In genomic region chr2:18046758-18047645, GRCm38 (mm10) we compare ENCODE assay signal across 8 mouse cellular contexts. TPM values are rescaled to one million over a fixed set of nuclear protein-coding genes. Genes with fewer than 3 reads are reported as not detected.
DNase-seq lines count a peak whose midpoint lies in the region; ATAC-seq and TF ChIP-seq lines count a peak whose summit lies in the region.

No protein-coding gene starts in this region.

- no peaks in the 10 kb centered on the region for H3K9me3 ChIP-seq in CH12.LX (replicated peaks; ENCODE audit: low read length)
- H3K9me3 ChIP-seq in forebrain, embryonic 11.5 days (ENCODE audit: control insufficient read depth, low read length), result no peaks in the 10 kb centered on the region
- no peaks in the 10 kb centered on the region for H3K9me3 ChIP-seq in neural tube, embryonic 13.5 days

- 0 out of 2 replicates have a peak, but pooled peaks have one; percentile 16 for ATAC-seq in forebrain, embryonic 11.5 days (replicated peaks; ENCODE audit: low FRiP score)
- ATAC-seq in neural tube, embryonic 13.5 days (ENCODE audit: low read depth), result no peak

- peaks cover 4 to 39% of the 10 kb centered on the region in 2 experiments; a peak in 3 of 4 replicates for H3K4me1 ChIP-seq in CH12.LX (ENCODE audit: control insufficient read depth in 1 of 2, insufficient read depth in 2 of 2)
- H3K4me1 ChIP-seq in forebrain, embryonic 11.5 days (replicated peaks; ENCODE audit: control insufficient read depth, insufficient read depth, low read length), result peaks cover 14% of the 10 kb centered on the region
- peaks cover 58% of the 10 kb centered on the region for H3K4me1 ChIP-seq in neural tube, embryonic 13.5 days (replicated peaks)

- DNase-seq in CH12.LX (ENCODE audit: extremely low read depth), result peak; percentile 21
- peak; percentile 90 for DNase-seq in brain, adult 2 months (ENCODE audit: low read depth, low spot score)
- DNase-seq in forebrain, embryonic 11.5 days (ENCODE audit: low spot score), result peak; percentile 84
- DNase-seq in heart, postnatal 10 days, result peak; percentile 79 to 81
- DNase-seq in kidney, postnatal 36 days, result peak; percentile 74 to 81
- DNase-seq in lung, adult 18-20 months, result peak; percentile 66 to 70
- DNase-seq in thymus, postnatal 25 days, result peak; percentile 67

- intact Hi-C loops in heart, postnatal 10 days (cut with DNase I), result loop anchor here (1.0 to 5.0 kb wide), 4 partner anchors 16 to 720 kb away; partner anchors contain the start of gene Bmi1

- WGBS in forebrain, embryonic 11.5 days, result under 1% methylated on average over 64 of the region's 64 CpGs
- WGBS in neural tube, embryonic 13.5 days, result under 1% methylated on average over 63 of the region's 64 CpGs

- H3K27ac ChIP-seq in CH12.LX (ENCODE audit: insufficient read depth, low read depth), result peak overlapping the region; percentile 77
- H3K27ac ChIP-seq in forebrain, embryonic 11.5 days (ENCODE audit: low read depth, low read length), result peak overlapping the region; percentile 99
- H3K27ac ChIP-seq in neural tube, embryonic 13.5 days (replicated peaks), result peak overlapping the region; percentile 100

- H3K79me2 ChIP-seq in CH12.LX (replicated peaks; ENCODE audit: control insufficient read depth, extremely low read depth, insufficient read depth, poor library complexity, severe bottlenecking), result peaks cover 2% of the 10 kb centered on the region; the same call in 1 of the 2 replicates

- H3K36me3 ChIP-seq in CH12.LX (replicated peaks in 1 of 2; ENCODE audit: control insufficient read depth in 1 of 2, insufficient read depth in 1 of 2, low read length in 1 of 2), result no peaks in the 10 kb centered on the region
- H3K36me3 ChIP-seq in forebrain, embryonic 11.5 days (ENCODE audit: control insufficient read depth, insufficient read depth, low read length), result no peaks in the 10 kb centered on the region
- H3K36me3 ChIP-seq in neural tube, embryonic 13.5 days, result no peaks in the 10 kb centered on the region

- H3K4me2 ChIP-seq in CH12.LX (ENCODE audit: insufficient read depth, low read depth, poor library complexity, severe bottlenecking), result peak overlapping the region; percentile 75
- H3K4me2 ChIP-seq in forebrain, embryonic 11.5 days (ENCODE audit: low read depth, low read length, severe bottlenecking), result peak overlapping the region; percentile 82
- peak overlapping the region; percentile 81 for H3K4me2 ChIP-seq in neural tube, embryonic 13.5 days

- peak overlapping the region; percentile 53 to 66 (median 65) for H3K4me3 ChIP-seq in CH12.LX (replicated peaks in 1 of 3; ENCODE audit: low read depth in 2 of 3, low read length in 2 of 3, poor library complexity in 1 of 3)
- peak overlapping the region; percentile 99 for H3K4me3 ChIP-seq in forebrain, embryonic 11.5 days (ENCODE audit: low read depth, low read length)
- peak overlapping the region; percentile 97 for H3K4me3 ChIP-seq in neural tube, embryonic 13.5 days

- dilution Hi-C loops in CH12.LX (cut with MboI; ENCODE audit: extremely low pct_ligation_motif_present, extremely low pct_unique_long_range_greater_than_20kb, low sequenced_read_pairs), result no loop called here

- TF ChIP-seq EP300 in CH12.LX (IDR thresholded peaks at IDR 0.05; ENCODE audit: low read length), result no peak

- TF ChIP-seq POLR2A in CH12.LX (IDR thresholded peaks at IDR 0.05; ENCODE audit: low read depth, low read length), result no peak

- no peak for TF ChIP-seq RAD21 in CH12.LX (IDR thresholded peaks at IDR 0.05; ENCODE audit: low read depth, low read length)

- in situ Hi-C loops in CH12.LX (cut with MboI; ENCODE audit: low pct_ligation_motif_present, low pct_unique_long_range_greater_than_20kb, low sequenced_read_pairs), result loop anchor here (25.0 kb wide), 2 partner anchors 315 to 640 kb away; partner anchors contain the start of genes Bmi1 and Spag6

- H3K9ac ChIP-seq in CH12.LX (ENCODE audit: insufficient read depth, low read depth), result peak overlapping the region; percentile 49
- peak overlapping the region; percentile 100 for H3K9ac ChIP-seq in forebrain, embryonic 11.5 days (ENCODE audit: low read length)
- H3K9ac ChIP-seq in neural tube, embryonic 13.5 days, result peak overlapping the region; percentile 100

- no peak for TF ChIP-seq CTCF in CH12.LX (conservative IDR thresholded peaks at IDR 0.05 in 1 of 2, IDR thresholded peaks at IDR 0.05 in 1 of 2; ENCODE audit: low read depth in 2 of 2, low read length in 2 of 2)

- peaks cover 19% of the 10 kb centered on the region for H3K27me3 ChIP-seq in CH12.LX (replicated peaks)
- H3K27me3 ChIP-seq in forebrain, embryonic 11.5 days (ENCODE audit: control insufficient read depth, insufficient read depth, low read length), result no peaks in the 10 kb centered on the region
- no peaks in the 10 kb centered on the region for H3K27me3 ChIP-seq in neural tube, embryonic 13.5 days

TF ChIP-seq in CH12.LX, 34 proteins besides CTCF, POLR2A, EP300 and RAD21:
- TF ChIP-seq UBTF (IDR thresholded peaks at IDR 0.05; ENCODE audit: low read depth, low read length), result 0 out of 2 replicates have a peak, but pooled peaks have one; percentile 51
- peak; percentile 20 for TF ChIP-seq SIN3A (IDR thresholded peaks at IDR 0.05; ENCODE audit: low read length)
- peak; percentile 67 for TF ChIP-seq NRF1 (IDR thresholded peaks at IDR 0.05; ENCODE audit: low read depth, low read length)
- no peak for TF ChIP-seq ELF1 (IDR thresholded peaks at IDR 0.05; ENCODE audit: low read depth, low read length)

RNA-seq across cellular contexts. Expression of gene Skida1, which starts 1.8 kb away (rescaled TPM):
- 0.85 and 1.3 TPM in 2 replicates for total RNA-seq in CH12.LX (2012; rRNA removed)
- 0.35 and 0.59 TPM in 2 replicates for total RNA-seq in CH12.LX (2014; rRNA removed)
- 0.26 and 0.36 TPM in 2 replicates for polyA plus RNA-seq in CH12.LX (2012; ENCODE audit: insufficient read length, low read depth)
- 20.2 and 23.3 TPM in 2 replicates for polyA plus RNA-seq in forebrain, embryonic 11.5 days (2014; fragmentation: Nextera tagmentation; extraction: Ambion mirVana)
- 1 to 10 TPM; 4.8 to 5.7 TPM for total RNA-seq in heart, postnatal 10 days (2021)
- 8.2 and 9.2 TPM in 2 replicates for polyA plus RNA-seq in neural tube, embryonic 13.5 days (2015; fragmentation: Nextera tagmentation; extraction: Ambion mirVana)

RNA-seq across cellular contexts. Expression of gene Mllt10, which starts 8.0 kb away (rescaled TPM):
- 23.4 and 27.2 TPM in 2 replicates for total RNA-seq in CH12.LX (2012; rRNA removed)
- total RNA-seq in CH12.LX (2014; rRNA removed), result 22.0 and 23.0 TPM in 2 replicates
- polyA plus RNA-seq in CH12.LX (2012; ENCODE audit: insufficient read length, low read depth), result 36.6 and 39.2 TPM in 2 replicates
- polyA plus RNA-seq in forebrain, embryonic 11.5 days (2014; fragmentation: Nextera tagmentation; extraction: Ambion mirVana), result 52.9 and 54.2 TPM in 2 replicates
- total RNA-seq in heart, postnatal 10 days (2021), result 10 to 100 TPM; 40.6 to 43.1 TPM
- polyA plus RNA-seq in neural tube, embryonic 13.5 days (2015; fragmentation: Nextera tagmentation; extraction: Ambion mirVana), result 62.3 and 63.1 TPM in 2 replicates

RNA-seq across cellular contexts. Expression of gene A930004D18Rik, which starts 9.5 kb away (rescaled TPM):
- total RNA-seq in CH12.LX (2012; rRNA removed) (0.67 and 0.72 TPM in 2 replicates), CH12.LX (2014; rRNA removed) (0.15 and 0.22 TPM in 2 replicates)
- 1.7 and 2.0 TPM in 2 replicates for polyA plus RNA-seq in CH12.LX (2012; ENCODE audit: insufficient read length, low read depth)
- polyA plus RNA-seq in forebrain, embryonic 11.5 days (2014; fragmentation: Nextera tagmentation; extraction: Ambion mirVana), result 12.2 and 15.4 TPM in 2 replicates
- 1 to 10 TPM; 3.0 to 4.2 TPM for total RNA-seq in heart, postnatal 10 days (2021)
- polyA plus RNA-seq in neural tube, embryonic 13.5 days (2015; fragmentation: Nextera tagmentation; extraction: Ambion mirVana), result 8.8 and 12.3 TPM in 2 replicates

RNA-seq across cellular contexts. Expression of gene H2al2a, which starts 50.2 kb away (rescaled TPM):
- not detected in 2 replicates for total RNA-seq in CH12.LX (2012; rRNA removed)
- not detected in 2 replicates for total RNA-seq in CH12.LX (2014; rRNA removed)
- polyA plus RNA-seq in CH12.LX (2012; ENCODE audit: insufficient read length, low read depth), result not detected in 2 replicates
- polyA plus RNA-seq in forebrain, embryonic 11.5 days (2014; fragmentation: Nextera tagmentation; extraction: Ambion mirVana), result not detected in 2 replicates
- total RNA-seq in heart, postnatal 10 days (2021), result not detected
- polyA plus RNA-seq in neural tube, embryonic 13.5 days (2015; fragmentation: Nextera tagmentation; extraction: Ambion mirVana), result not detected in 2 replicates

Comparison
In these comparisons a context has a peak if more than half of its experiments do, and no peak if none do; other contexts are left out.
1. DNase-seq: peak in every context shown above with its lines; median percentile 90 in brain, adult 2 months; 84 in forebrain, embryonic 11.5 days; 80 in heart, postnatal 10 days; 78 in kidney, postnatal 36 days; 68 in lung, adult 18-20 months; 67 in thymus, postnatal 25 days; 21 in CH12.LX.
2. H3K9ac ChIP-seq: peak in every context shown above with its lines; median percentile 100 in forebrain, embryonic 11.5 days; 100 in neural tube, embryonic 13.5 days; 49 in CH12.LX.